ENCODE assay signal across 8 mouse cellular contexts in the genomic region with DNA sequence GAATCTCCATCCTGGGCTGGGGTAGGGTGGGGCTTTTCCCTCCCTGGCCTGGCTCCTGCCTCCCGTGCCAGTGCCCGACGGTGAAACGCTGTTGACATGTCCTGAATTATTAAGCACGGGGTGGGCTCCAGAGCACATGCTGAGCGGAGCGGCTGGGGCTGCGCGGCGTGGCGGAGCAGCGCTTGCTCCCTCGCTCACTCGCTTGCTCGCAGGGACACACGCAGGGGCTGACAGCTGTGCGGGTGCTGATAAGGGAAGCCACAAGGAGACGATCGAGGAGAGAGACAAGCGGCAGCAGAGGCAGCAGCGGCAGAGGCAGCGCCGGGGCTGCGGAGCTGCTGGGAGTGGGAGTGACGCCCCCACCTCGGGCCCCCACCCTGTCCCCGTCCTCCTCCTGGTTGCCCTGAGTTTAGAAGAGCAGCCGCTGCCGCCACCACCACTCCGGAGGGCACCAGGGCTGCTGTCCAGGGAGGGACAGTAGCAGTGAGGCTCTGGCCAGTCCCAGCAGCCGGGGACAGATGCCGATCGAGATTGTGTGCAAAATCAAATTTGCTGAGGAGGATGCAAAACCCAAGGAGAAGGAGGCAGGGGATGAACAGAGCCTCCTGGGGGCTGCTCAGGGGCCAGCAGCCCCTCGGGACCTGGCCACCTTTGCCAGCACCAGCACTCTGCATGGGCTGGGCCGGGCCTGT. TPM values are rescaled to one million over a fixed set of nuclear protein-coding genes. Genes with fewer than 3 reads are reported as not detected.
A peak's percentile ranks its signal among the peaks of the same experiment; 100 is the strongest.
DNase-seq lines count a peak whose midpoint lies in the region; ATAC-seq and TF ChIP-seq lines count a peak whose summit lies in the region.

A gene (plus strand): TSS at position 123 of the 692 bp plus-strand sequence.

- H3K4me1 ChIP-seq in forebrain, embryonic 12.5 days, result peaks cover 87% of the 10 kb centered on the region
- H3K4me1 ChIP-seq in limb, embryonic 15.5 days, result peaks cover 58% of the 10 kb centered on the region
- H3K4me1 ChIP-seq in thymus, adult 2 months (replicated peaks; ENCODE audit: control insufficient read depth, insufficient read depth, low read length), result no peaks in the 10 kb centered on the region

- no peaks in the 10 kb centered on the region for H3K36me3 ChIP-seq in forebrain, embryonic 12.5 days (replicated peaks)
- H3K36me3 ChIP-seq in limb, embryonic 15.5 days, result no peaks in the 10 kb centered on the region
- H3K36me3 ChIP-seq in thymus, adult 2 months (ENCODE audit: control insufficient read depth, insufficient read depth, low read length), result no peaks in the 10 kb centered on the region

- H3K4me3 ChIP-seq in forebrain, embryonic 12.5 days (replicated peaks), result peak within 1 kb of the TSS; percentile 33
- H3K4me3 ChIP-seq in limb, embryonic 15.5 days, result peak within 1 kb of the TSS; percentile 22
- no peak within 1 kb of the TSS for H3K4me3 ChIP-seq in thymus, adult 2 months (ENCODE audit: control insufficient read depth, insufficient read depth, low read length)

- ATAC-seq in forebrain, embryonic 12.5 days (ENCODE audit: low FRiP score), result no peak
- ATAC-seq in limb, embryonic 15.5 days (ENCODE audit: insufficient number of reproducible peaks, low FRiP score, low TSS enrichment, low read depth), result no peak

- TF ChIP-seq CTCF in thymus, adult 2 months (IDR thresholded peaks at IDR 0.05; ENCODE audit: borderline replicate concordance, control insufficient read depth, extremely low read depth, insufficient read depth, low read length, poor library complexity), result no peak

- H3K9me3 ChIP-seq in forebrain, embryonic 12.5 days, result no peaks in the 10 kb centered on the region
- no peaks in the 10 kb centered on the region for H3K9me3 ChIP-seq in limb, embryonic 15.5 days

- H3K27ac ChIP-seq in forebrain, embryonic 12.5 days, result 0 out of 2 replicates have a peak within 1 kb of the TSS, but pooled peaks have one; percentile 15
- no peak within 1 kb of the TSS for H3K27ac ChIP-seq in limb, embryonic 15.5 days
- H3K27ac ChIP-seq in thymus, adult 2 months (ENCODE audit: control insufficient read depth, insufficient read depth, low read length), result no peak within 1 kb of the TSS

- H3K27me3 ChIP-seq in forebrain, embryonic 12.5 days, result peaks cover 92% of the 10 kb centered on the region
- peaks cover 91% of the 10 kb centered on the region for H3K27me3 ChIP-seq in limb, embryonic 15.5 days
- peaks cover 27% of the 10 kb centered on the region; the same call in 1 of the 2 replicates for H3K27me3 ChIP-seq in thymus, adult 2 months (ENCODE audit: control insufficient read depth, insufficient read depth, low read length)

- 2% methylated on average over 34 of the region's 35 CpGs for WGBS in forebrain, embryonic 12.5 days
- WGBS in limb, embryonic 15.5 days, result 3% methylated on average over 35 of the region's 35 CpGs
- WGBS in thymus, adult 2 months, result 5% methylated on average over 35 of the region's 35 CpGs

- DNase-seq in frontal cortex, adult 2 months (ENCODE audit: extremely low spot score in 1 of 2, low spot score in 1 of 2), result no peak
- no peak for DNase-seq in frontal cortex, postnatal 14 days (ENCODE audit: low spot score in 2 of 2)
- DNase-seq in B cell, adult 2 months, result peak; percentile 19 to 21
- peak; percentile 56 for DNase-seq in retina, embryonic 14.5 days (ENCODE audit: low spot score)
- DNase-seq in thymus, adult 2 months, result no peak
- DNase-seq in frontal cortex, postnatal 10 days (ENCODE audit: low spot score in 2 of 2), result no peak

- H3K4me2 ChIP-seq in forebrain, embryonic 12.5 days, result peak within 1 kb of the TSS; percentile 58
- H3K4me2 ChIP-seq in limb, embryonic 15.5 days, result peak within 1 kb of the TSS; percentile 51

- peak within 1 kb of the TSS; percentile 56 for H3K9ac ChIP-seq in forebrain, embryonic 12.5 days
- H3K9ac ChIP-seq in limb, embryonic 15.5 days, result no peak within 1 kb of the TSS

- no peak for TF ChIP-seq POLR2A in thymus, adult 2 months (IDR thresholded peaks at IDR 0.05; ENCODE audit: control insufficient read depth, extremely low read depth, insufficient read depth, low read length, poor library complexity)

RNA-seq across cellular contexts. Expression of the gene that starts here (rescaled TPM):
- polyA plus RNA-seq in frontal cortex, adult 2 months (2012; rRNA removed), result 11.9 and 13.5 TPM in 2 replicates
- polyA plus RNA-seq in forebrain, embryonic 12.5 days (2016; fragmentation: Nextera tagmentation; extraction: Ambion mirVana), result 6.4 and 8.2 TPM in 2 replicates
- polyA plus RNA-seq in limb, embryonic 15.5 days (2015; fragmentation: Nextera tagmentation; extraction: Ambion mirVana), result 0.14 TPM in 2 replicates
- polyA plus RNA-seq in thymus, adult 2 months (2012; rRNA removed), result 0.05 TPM in 2 replicates

Comparison
In these comparisons a context has a peak if more than half of its experiments do, and no peak if none do; other contexts are left out.
1. DNase-seq: peak in B cell, adult 2 months (2 of 2) and retina, embryonic 14.5 days (single experiment); none in frontal cortex, adult 2 months (0 of 2), frontal cortex, postnatal 14 days (0 of 2), thymus, adult 2 months (single experiment) and frontal cortex, postnatal 10 days (0 of 2).